9 mouse cellular contexts compared by ENCODE assay signal in genomic region chr9:51006846-51007245, GRCm38 (mm10). TPM values are rescaled to one million over a fixed set of nuclear protein-coding genes. Genes with fewer than 3 reads are reported as not detected.
DNase-seq lines count a peak whose midpoint lies in the region; TF ChIP-seq lines count a peak whose summit lies in the region.
"Had no signal": no experiment of that assay in that cellular context is flagged by ENCODE, and none has a peak within 500 bp of the region (broad histone marks: within the 10 kb centered on the region; RNA-seq: fewer than 3 reads in every experiment).

No protein-coding gene starts in this region.

- no peak overlapping the region for H3K4me3 ChIP-seq in lung, adult 2 months (replicated peaks; ENCODE audit: extremely low read depth, low read depth, low read length)

- no peak for TF ChIP-seq POLR2A in lung, adult 2 months (IDR thresholded peaks at IDR 0.05; ENCODE audit: borderline replicate concordance, extremely low read depth, low read depth, low read length)

- WGBS in lung, adult 2 months: 5% methylated on average over 4 of the region's 4 CpGs

- peak; percentile 41 for TF ChIP-seq CTCF in lung, adult 2 months (IDR thresholded peaks at IDR 0.05; ENCODE audit: insufficient read depth, low read length)

- DNase-seq in CD4-positive, CD25-positive, alpha-beta regulatory T cell, adult 2 months (ENCODE audit: low read depth, low spot score): peak; percentile 92
- DNase-seq in Muller cell, postnatal 12 days (ENCODE audit: inconsistent ontology term): peak; percentile 36
- DNase-seq in cerebellum, postnatal 14 days: peak; percentile 80 to 84
- peak; percentile 29 to 57 for DNase-seq in frontal cortex, postnatal 36 days (ENCODE audit: low spot score in 2 of 2)
- peak; percentile 55 to 70 for DNase-seq in kidney, postnatal 25 days
- peak; percentile 59 for DNase-seq in lung, adult 2 months
- peak; percentile 90 for DNase-seq in retina, embryonic 14.5 days (ENCODE audit: low spot score)
- DNase-seq in yolk sac, embryonic 10.5 days (ENCODE audit: low spot score): peak; percentile 38

- H3K4me1 ChIP-seq in lung, adult 2 months (ENCODE audit: control insufficient read depth, insufficient read depth, low read length): peaks cover 4% of the 10 kb centered on the region; the same call in 1 of the 2 replicates

RNA-seq across cellular contexts. Expression of gene Sik2, which starts 2.0 kb away (rescaled TPM):
- polyA plus RNA-seq in lung, adult 2 months (2012; rRNA removed): 20.2 and 26.8 TPM in 2 replicates

RNA-seq across cellular contexts. Expression of gene Btg4, which starts 53.9 kb away (rescaled TPM):
- 0.08 TPM in 1 of 2 replicates, not detected in the other for polyA plus RNA-seq in lung, adult 2 months (2012; rRNA removed)
- polyA plus RNA-seq: limb, embryonic 13.5 days had no signal

Comparison
In these comparisons a context has a peak if more than half of its experiments do, and no peak if none do; other contexts are left out.
1. DNase-seq: peak in every context shown above with its lines; median percentile 92 in CD4-positive, CD25-positive, alpha-beta regulatory T cell, adult 2 months; 90 in retina, embryonic 14.5 days; 82 in cerebellum, postnatal 14 days; 62 in kidney, postnatal 25 days; 59 in lung, adult 2 months; 43 in frontal cortex, postnatal 36 days; 38 in yolk sac, embryonic 10.5 days; 36 in Muller cell, postnatal 12 days.